35 mouse cellular contexts compared by ENCODE assay signal in genomic region chr3:81110968-81111367, GRCm38 (mm10).
"Had no signal": no experiment of that assay in that cellular context is flagged by ENCODE, and none has a peak within 500 bp of the region (broad histone marks: within the 10 kb centered on the region; RNA-seq: fewer than 3 reads in every experiment).

No protein-coding gene starts in this region.

- H3K9ac ChIP-seq: heart, embryonic 12.5 days; heart, embryonic 13.5 days; heart, embryonic 15.5 days; hindbrain, embryonic 12.5 days; hindbrain, embryonic 13.5 days; hindbrain, embryonic 14.5 days; hindbrain, embryonic 15.5 days; intestine, embryonic 15.5 days; kidney, embryonic 15.5 days had no signal

- H3K27ac ChIP-seq: heart, embryonic 10.5 days; heart, embryonic 13.5 days; heart, embryonic 15.5 days; hindbrain, embryonic 10.5 days; hindbrain, embryonic 12.5 days; hindbrain, embryonic 13.5 days; hindbrain, embryonic 14.5 days; hindbrain, embryonic 15.5 days; hindbrain, postnatal 0 days; intestine, embryonic 15.5 days; kidney, embryonic 15.5 days; kidney, postnatal 0 days; layer of hippocampus, adult 2 months had no signal

- H3K4me1 ChIP-seq: heart, embryonic 10.5 days; heart, embryonic 12.5 days; heart, embryonic 13.5 days; heart, embryonic 15.5 days; hindbrain, embryonic 10.5 days; hindbrain, embryonic 12.5 days; hindbrain, embryonic 15.5 days; intestine, embryonic 15.5 days; kidney, embryonic 15.5 days had no signal

- H3K9me3 ChIP-seq: heart, embryonic 10.5 days; heart, embryonic 12.5 days; heart, embryonic 13.5 days; heart, embryonic 15.5 days; hindbrain, embryonic 10.5 days; hindbrain, embryonic 12.5 days; hindbrain, embryonic 13.5 days; hindbrain, embryonic 15.5 days; intestine, embryonic 15.5 days; kidney, embryonic 15.5 days had no signal

- H3K4me3 ChIP-seq: heart, embryonic 10.5 days; heart, embryonic 12.5 days; heart, embryonic 13.5 days; heart, embryonic 15.5 days; hindbrain, embryonic 10.5 days; hindbrain, embryonic 12.5 days; hindbrain, embryonic 13.5 days; hindbrain, embryonic 15.5 days; intestine, embryonic 15.5 days; kidney, embryonic 15.5 days; layer of hippocampus, adult 2 months had no signal

- ATAC-seq: hindbrain, embryonic 16.5 days; hindbrain, postnatal 0 days; inflammation-experienced regulatory T-cells, adult 6 months; intestine, embryonic 15.5 days; intestine, embryonic 16.5 days; intestine, postnatal 0 days had no signal

- DNase-seq: heart, postnatal 10 days; heart, postnatal 14 days; heart, postnatal 36 days; heart, postnatal 4 days; kidney, adult 11 months; kidney, adult 18-20 months; kidney, adult 2 months; kidney, adult 8-10 months; kidney, adult 9 months; kidney, postnatal 10 days; kidney, postnatal 14 days; kidney, postnatal 25 days; kidney, postnatal 36 days; kidney, postnatal 4 days; layer of hippocampus, adult 9-11 months; layer of hippocampus, postnatal 36 days had no signal

- H3K27me3 ChIP-seq: heart, embryonic 12.5 days; heart, embryonic 13.5 days; heart, embryonic 15.5 days; hindbrain, embryonic 12.5 days; hindbrain, embryonic 13.5 days; hindbrain, embryonic 15.5 days; intestine, embryonic 15.5 days; kidney, embryonic 15.5 days had no signal

- H3K4me2 ChIP-seq: heart, embryonic 11.5 days; heart, embryonic 12.5 days; heart, embryonic 13.5 days; heart, embryonic 15.5 days; hindbrain, embryonic 12.5 days; hindbrain, embryonic 13.5 days; hindbrain, embryonic 14.5 days; hindbrain, embryonic 15.5 days; intestine, embryonic 15.5 days; kidney, embryonic 15.5 days had no signal

- H3K36me3 ChIP-seq: heart, embryonic 10.5 days; heart, embryonic 12.5 days; heart, embryonic 13.5 days; heart, embryonic 15.5 days; hindbrain, embryonic 10.5 days; hindbrain, embryonic 12.5 days; hindbrain, embryonic 13.5 days; hindbrain, embryonic 15.5 days; intestine, embryonic 15.5 days; kidney, embryonic 15.5 days had no signal
